Mouse (Mus musculus): ENCODE measurements at regions not wholly inside any gene's neighbourhood (a gene's known extent, or its start where the extent isn't known, plus 50 kb on each side); places are given as distances from the start of the nearest gene placed in this dataset.

DNA sequence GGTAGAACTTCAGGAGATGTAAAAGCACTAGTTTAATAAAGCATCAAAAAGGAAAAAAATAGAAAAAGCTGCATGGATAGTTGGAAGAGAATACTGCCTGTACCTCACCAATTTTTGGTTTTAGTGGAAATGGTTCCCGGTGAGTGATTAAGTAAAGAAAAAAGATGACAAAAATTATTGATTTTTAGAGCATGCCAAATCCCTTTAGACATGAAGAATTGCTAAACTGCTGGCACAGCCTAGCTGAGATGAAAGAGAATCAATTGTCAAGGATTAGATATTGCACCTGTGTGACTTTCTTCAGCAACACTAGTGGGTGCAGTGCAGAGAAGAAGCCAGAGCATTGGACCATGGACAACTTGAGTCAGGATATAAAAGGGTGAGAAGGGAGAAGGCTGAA, 348.7 kb upstream of the Cpeb2 start:
- in situ Hi-C loops (cut with MseI, MboI), result no loop called here

DNA sequence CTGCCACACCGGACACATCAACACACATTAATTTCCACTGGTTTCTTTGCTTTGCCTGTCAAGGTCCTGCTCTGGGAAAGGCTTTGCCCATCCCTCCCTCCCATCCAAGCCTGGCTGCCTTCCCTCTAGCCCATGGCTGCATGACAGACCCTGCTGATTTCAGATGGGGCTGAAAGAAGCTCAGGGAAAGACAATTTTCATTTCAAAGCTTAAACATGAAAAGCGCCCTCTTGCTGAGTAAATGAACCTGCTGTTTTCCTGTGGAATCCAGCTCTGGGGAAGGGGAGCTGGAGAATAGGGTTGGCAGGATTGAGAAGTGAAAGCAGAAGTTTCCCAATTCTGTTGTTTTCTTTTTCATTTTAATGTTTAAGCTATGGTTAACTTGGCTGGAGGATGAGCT, 341.1 kb upstream of the Cpeb2 start:
- in situ Hi-C loops (cut with MseI, MboI), result no loop called here

DNA sequence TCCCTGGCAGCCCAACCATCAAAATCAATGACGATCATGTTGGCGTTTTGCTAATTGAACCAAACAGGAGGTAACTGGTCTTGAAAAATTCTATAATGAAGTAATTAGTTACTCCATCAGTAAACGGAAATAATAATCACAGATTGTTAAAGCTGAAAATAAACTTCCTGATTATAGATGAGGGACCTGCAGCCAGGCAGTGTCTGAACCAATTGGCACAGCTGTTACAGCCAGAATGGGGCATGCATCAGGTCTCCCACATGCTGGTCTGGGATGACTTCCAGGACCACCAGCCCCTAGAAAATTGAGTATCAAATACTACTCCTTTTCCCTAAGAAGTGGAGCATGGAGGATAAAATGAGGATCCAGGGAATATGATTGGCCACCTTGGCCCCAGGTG, 326.8 kb upstream of the Cpeb2 start:
- in situ Hi-C loops (cut with MseI, MboI), result no loop called here

DNA sequence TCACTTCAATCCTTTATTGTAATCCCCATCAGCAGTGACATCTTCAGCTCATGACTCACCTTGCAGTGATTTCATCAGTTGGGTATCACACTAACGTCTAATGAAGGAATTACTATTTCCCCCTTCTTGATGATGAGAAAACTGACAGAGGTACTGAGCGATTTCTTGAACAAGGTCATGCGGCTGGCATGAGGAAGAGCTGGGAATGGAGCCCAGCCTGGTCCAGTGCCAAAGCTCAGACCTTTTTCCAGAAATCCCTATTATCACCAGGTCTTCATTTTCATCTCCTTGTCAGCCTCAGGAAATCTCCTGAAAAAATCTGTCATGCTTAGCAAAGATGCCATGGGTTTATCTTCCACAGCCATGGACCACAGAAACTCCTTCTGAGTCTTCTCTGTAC, 313.6 kb upstream of the Cpeb2 start:
- in situ Hi-C loops (cut with MseI, MboI), result no loop called here

DNA sequence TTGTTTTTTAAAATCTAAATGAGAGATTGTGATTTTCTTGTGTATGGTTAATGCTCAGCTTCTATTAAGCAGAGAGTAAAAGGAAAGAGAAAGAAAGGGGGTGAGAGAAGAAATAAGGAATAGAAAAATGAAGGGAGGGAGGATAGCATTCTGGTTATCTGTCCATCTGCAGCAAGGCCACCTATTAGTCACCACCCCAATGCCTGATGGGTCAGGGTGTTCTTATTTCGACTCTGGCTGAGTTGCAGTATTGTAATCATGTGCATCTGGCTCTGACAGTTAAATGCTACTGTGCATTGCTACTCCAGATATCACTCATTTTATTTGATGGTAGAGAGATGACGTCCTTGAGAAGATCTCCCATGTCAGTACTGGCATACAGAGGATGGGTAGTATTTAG, 300.9 kb upstream of the Cpeb2 start:
- in situ Hi-C loops (cut with MseI, MboI), result no loop called here

DNA sequence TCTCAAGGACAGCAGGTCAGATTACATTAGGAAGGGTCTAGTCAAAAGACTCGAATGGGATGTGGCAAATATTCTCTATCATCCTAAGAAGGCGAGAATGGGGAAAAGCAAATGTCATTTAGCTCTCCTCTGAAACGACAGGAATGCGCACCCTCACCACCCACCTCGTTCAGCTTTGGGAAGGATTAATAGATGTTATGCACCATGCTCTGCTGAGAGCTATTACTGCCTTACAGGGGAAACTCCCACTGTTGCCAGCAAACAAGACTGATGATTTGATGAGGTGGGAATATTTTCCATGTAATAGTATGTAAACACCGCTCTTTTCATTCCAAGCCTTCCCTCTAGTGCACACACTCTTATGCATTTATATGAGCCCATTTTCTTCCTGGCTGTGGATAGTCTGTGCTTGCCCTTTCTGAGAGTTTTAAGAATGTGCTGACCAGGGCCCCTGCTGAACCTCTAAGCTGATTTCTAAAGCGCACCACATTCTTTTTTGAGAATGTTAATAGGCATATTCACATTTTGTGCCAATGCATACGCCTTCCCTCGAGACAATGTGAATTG, 273.6 kb upstream of the Cpeb2 start:
- in situ Hi-C loops (cut with MseI, MboI), result no loop called here

DNA sequence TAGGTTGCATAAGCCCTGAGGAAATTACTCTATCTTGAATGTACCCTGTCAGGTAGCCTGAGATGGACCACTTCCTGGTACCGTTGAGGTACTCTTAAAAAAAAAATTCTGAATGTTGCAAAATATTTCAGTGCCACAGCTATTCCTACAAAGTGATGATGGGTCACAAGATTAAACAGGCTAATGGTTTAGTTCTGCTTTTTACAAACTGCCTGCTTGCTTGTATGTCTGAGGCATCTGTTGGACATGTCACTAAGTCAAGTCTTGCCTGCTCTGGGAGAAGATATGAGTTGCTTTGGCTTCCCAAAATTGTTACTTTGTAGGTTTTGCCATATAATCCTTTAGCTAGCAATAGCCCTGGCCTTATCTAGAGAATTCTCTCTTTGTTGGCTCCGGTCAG, 266.0 kb upstream of the Cpeb2 start:
- in situ Hi-C loops (cut with MseI, MboI), result loop anchor here in 1 of 2 experiments (10.0 kb wide), 1 partner anchor 398 kb away; no protein-coding TSS in a partner anchor

DNA sequence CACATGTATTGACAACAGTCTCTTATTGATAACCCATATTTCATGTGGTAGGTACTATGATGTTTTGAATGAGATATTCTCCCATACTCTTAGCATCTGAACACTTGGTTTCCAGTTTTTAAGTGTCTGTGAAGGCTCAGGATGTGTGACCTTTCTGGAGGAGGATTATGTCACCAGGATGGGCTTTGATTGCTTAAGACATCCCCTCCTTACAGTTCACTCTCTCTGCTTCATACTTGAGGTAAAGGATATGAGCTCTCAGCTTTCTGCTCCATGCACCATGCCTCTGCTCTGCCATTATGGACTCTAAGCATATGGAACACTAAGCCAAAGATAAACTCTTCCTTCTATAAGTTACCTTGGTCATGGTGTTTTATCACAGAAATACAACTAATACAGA, 263.8 kb upstream of the Cpeb2 start:
- in situ Hi-C loops (cut with MseI, MboI), result loop anchor here in 1 of 2 experiments (10.0 kb wide), 1 partner anchor 396 kb away; no protein-coding TSS in a partner anchor

DNA sequence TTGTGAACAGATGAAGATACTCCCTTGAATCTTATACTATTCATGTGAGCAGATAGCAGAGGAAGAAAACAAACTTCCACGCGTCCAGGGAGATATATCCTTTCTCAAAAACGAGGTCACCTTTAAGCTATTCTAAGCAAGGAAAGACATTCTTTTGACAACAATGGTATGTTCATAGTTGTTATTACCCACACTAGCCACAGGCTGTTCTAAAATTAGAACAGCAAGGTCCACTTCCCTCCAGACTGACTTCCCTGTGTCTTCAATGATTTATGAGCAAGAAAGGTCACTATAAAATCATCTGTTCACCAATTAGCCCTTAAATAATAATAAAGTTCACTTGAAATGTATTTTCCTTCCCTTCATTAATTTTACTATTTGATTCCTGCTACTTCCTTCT, 263.3 kb upstream of the Cpeb2 start:
- in situ Hi-C loops (cut with MseI, MboI), result loop anchor here in 1 of 2 experiments (10.0 kb wide), 2 partner anchors 275 to 395 kb away; no protein-coding TSS in a partner anchor

DNA sequence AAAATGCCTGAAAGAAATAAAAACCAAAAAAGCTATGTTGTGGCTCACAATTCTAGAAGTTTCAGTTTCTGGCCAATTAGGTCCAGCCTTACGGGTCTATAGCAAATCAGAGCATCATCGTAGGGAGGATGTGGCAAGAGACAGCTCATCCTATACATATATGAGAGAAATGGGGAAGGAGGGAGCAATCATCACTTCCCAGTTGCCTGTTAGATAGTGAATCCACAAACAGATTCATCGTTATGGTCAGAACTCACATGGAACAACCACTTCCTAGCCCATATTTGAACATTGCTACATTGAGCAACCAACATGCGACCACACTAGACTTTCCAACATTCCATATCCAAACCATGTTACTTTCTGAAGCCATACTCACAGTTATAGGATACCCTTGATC, 255.9 kb upstream of the Cpeb2 start:
- in situ Hi-C loops (cut with MseI, MboI), result loop anchor here (10.0 to 25.0 kb wide), 2 partner anchors 268 to 385 kb away; no protein-coding TSS in a partner anchor

DNA sequence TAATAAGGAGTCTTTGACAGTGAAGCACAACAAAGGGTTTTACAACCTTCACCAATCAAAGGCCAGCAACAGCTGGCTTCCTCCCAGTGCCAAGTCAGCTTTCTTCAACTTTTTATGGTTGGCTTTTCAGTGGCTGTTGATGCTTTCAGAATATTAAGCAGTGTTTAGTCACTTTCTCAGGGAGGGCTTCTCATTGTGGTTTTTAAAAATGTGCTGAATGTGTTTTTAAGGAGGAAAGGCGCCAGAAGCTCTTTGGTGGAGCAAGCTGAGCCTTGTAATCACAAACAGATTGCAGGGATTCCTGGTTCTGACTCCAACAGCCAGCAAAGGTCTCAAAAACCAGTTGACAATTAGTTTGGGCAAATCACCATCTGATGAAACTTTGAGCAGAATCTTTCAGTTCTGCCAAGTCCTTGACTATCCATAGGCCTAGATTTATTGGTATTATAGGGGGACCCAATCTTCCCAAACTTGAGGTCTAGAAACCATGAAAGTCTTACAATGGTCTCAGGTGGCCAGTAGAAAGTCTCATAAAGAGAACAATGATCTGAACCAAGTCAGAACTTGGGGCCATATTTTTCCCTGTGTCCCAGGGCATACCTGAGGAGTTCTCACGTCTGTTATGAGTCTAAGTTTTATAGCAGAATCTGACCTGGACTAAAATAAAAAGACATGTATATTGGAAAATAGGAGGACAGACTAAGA, 251.9 kb upstream of the Cpeb2 start:
- in situ Hi-C loops (cut with MseI, MboI), result loop anchor here in 1 of 2 experiments (10.0 to 25.0 kb wide), 2 partner anchors 254 to 381 kb away; partner anchors contain the start of gene Cpeb2

DNA sequence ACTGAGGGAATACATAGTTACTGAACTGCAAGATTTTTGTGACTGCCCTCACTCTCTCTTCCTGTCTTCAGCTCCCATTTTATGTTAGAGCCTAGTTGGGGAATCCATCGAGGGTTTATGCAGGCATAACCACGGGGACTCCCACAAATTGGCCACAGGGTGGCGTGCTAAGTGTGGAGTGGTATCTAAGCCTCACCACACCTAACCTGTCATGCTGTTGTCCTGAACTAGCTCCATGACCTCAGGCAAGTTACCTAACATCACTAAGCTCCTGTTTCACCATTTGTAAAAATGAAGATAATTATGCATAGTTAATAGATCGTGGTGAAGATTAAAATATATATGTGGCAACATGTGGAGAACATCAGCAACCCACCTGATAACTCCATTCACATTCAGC, 246.8 kb upstream of the Cpeb2 start:
- in situ Hi-C loops (cut with MseI, MboI), result loop anchor here in 1 of 2 experiments (10.0 to 25.0 kb wide), 2 partner anchors 249 to 376 kb away; partner anchors contain the start of gene Cpeb2

DNA sequence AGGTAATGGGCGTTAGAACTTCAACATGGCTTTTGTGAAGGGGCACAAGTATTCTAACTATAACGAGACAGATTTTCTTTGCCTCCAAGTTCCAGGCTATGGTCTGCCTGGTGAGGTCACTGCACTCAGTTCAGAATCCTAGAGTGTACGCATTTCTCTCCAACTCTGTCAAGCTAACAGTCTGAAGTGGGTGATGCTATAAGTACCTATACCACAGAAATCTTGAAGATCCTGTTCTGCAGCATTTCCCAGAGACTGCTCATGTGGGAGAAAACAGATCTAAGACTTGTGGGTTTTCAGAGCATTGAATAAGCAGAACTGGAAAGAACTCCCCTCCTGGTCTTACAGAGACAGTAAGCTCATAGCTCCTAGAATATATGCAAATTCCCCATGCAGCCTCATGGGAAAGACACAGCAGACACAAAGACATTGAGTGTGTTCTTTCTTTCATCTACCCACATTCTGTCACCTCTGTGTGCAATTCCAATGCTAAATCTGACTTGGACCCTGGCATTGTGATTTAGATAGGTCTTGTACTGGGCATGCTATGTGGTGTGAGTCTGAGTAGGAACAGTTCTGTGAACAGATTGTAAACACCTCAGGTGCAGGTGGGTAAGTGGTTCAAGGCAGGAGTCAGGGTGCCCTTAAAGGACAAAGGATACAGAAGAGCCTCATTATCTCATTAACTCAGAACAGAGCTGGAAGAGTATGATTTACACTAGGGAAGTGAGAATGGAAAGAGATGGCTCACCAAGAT, 245.1 kb upstream of the Cpeb2 start:
- in situ Hi-C loops (cut with MseI, MboI), result loop anchor here in 1 of 2 experiments (10.0 to 25.0 kb wide), 2 partner anchors 247 to 374 kb away; partner anchors contain the start of gene Cpeb2

DNA sequence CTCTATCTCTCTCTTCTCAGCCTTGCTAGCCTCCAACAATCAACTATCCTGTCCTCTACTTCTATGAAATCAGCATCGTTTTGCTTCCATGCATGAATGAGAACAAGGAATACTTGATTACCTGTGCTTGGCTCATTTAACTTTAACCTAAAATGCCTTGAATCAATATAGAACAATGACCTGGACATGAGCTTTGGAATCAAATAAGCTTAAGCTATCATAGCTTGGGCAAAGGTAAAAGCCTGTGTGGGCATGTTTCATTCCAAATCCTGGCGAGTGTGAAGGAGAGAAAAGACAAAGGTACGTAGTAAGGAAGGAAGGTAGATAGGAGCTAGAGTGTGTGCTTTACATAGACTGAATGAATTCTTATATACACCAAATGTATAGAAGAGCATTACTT, 243.7 kb upstream of the Cpeb2 start:
- in situ Hi-C loops (cut with MseI, MboI), result loop anchor here in 1 of 2 experiments (10.0 to 25.0 kb wide), 2 partner anchors 246 to 373 kb away; partner anchors contain the start of gene Cpeb2

DNA sequence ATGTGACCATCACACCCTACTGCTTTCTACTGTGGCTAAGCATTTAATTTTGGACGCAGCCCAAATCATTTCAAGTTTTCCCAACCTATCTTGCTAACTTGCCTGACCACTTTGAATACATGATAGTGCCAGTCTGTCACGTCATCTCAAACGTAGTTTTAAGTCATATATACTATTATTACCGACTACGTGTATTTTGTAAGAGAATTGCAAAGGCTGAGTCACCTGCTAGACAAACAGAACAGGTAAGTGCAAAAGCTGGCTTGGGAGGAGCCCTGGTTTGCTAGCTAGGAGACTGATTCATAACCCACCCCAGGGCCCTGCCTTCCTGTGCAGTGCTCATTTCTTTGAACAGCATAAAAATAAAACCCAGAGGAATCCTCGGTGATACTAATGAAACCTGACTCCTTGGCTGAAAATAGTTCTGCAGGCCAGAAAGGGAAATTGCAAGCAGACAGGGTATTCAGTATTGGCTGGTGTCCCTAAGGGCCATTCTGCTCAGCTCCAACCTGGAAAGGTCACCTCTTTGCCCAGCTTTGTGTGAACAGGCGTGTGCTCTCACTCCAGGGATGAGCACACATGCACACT, 208.9 kb upstream of the Cpeb2 start:
- in situ Hi-C loops (cut with MseI, MboI), result no loop called here

DNA sequence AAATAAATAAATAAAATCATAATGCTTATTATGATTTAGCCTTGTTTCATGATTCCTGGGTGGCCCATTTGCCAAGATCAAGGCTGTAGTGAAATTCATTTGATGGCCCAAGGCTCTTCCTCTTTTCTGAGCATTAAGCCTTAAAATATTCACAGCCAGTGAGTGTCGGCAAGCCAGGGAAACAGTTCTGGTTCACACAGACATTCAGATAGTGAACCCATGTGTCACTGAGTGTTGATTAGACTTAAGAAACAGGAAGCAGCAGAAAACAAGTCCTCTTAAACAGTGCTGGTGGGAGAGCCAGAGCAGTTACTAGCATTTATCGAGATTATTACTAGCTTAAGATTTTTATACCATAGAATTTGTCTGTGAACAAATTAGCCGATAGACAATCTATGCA, 201.7 kb upstream of the Cpeb2 start:
- in situ Hi-C loops (cut with MseI, MboI), result no loop called here

DNA sequence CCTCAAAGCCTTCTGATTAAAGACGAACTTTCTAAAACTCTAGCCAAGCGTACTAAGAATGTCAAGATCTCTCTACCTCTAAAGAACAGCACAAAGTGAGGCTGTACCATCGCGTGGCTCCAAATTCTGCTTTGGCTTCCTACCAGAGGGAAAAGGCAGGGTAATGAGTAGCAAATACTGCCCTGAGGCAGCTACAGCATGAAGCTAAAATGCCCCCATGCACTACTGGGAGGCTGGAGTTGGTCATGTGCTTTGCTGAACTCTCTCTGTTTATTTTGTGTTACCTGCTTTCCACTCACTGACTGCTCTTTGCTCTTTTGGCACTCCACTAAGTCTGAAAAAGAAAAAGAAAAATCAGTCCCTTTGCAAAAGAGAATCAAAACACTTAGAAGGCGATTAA, 201.1 kb upstream of the Cpeb2 start:
- in situ Hi-C loops (cut with MseI, MboI), result no loop called here

DNA sequence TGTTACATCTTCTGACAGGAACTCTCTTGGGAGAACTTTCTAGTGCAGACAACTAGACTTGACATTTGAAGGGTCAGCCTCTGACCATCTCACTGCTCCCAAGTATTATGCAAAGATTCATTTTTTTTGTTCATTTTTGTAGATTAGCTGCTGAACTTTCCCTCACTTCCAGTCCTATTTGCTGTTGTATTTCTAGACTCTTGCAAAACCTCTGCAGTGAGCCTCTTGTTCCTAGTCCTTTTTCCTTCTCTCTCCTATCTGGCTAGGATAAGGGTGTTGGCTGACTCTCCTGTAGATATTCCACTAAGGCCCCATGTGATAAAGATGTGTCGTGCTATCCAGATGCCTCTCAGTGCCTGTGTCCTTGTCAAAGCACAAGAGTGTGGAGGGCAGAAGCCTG, 198.5 kb upstream of the Cpeb2 start:
- in situ Hi-C loops (cut with MseI, MboI), result no loop called here

DNA sequence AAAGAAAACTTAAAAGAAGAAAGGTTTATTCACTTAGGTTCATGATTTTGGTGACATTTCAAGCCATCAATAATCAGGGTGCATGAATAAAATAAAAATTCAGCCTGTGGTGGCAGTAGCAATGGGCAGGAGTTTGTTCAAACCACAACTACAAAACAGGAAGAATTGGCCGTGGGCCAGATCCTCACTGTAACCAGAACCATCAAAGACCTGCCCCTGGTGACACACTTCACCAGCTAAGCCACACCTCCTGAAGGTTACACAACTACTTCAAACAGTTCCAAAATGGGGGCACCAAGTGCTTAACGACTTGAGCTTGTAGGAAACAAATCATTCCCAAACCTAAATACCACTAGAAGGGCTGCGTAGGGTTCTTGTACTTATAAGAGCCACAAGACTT, 195.4 kb upstream of the Cpeb2 start:
- in situ Hi-C loops (cut with MseI, MboI), result no loop called here

DNA sequence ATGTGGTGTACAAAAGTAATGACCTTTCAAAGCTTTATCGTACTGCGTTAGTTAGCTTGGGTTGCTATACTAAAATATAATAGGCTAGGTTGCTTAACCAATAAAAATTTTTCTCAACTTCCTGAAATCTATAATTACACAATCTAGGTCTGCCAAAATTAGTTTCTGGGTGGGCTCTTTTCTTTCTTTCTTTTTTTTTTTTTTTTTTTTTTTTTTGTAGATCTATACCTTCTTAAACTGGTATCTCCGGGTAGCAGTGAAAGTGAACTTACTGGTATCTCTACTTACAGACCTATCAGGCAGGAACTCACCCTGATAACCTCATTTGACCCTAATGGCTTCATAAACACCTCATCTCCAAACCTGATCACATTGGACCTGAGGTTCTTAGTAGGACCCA, 193.4 kb upstream of the Cpeb2 start:
- in situ Hi-C loops (cut with MseI, MboI), result no loop called here

DNA sequence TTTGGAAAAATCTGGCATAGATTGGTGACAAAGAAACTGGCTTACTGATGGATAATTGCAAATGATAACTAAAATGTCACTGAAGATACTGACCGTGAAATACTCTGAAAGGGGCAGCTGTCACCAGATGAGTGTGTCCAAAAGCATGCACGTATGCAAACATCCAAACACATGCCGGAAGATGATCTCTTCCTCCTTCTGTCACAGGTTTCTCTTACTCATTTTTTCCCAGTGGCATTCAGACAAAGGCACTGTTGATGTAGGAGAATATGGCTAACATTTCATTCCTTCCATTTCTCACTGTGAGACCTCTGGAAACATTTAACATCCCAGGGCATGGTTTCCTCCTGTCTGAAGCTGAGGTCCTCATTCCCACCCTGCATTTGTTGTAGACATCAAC, 190.4 kb upstream of the Cpeb2 start:
- in situ Hi-C loops (cut with MseI, MboI), result no loop called here

DNA sequence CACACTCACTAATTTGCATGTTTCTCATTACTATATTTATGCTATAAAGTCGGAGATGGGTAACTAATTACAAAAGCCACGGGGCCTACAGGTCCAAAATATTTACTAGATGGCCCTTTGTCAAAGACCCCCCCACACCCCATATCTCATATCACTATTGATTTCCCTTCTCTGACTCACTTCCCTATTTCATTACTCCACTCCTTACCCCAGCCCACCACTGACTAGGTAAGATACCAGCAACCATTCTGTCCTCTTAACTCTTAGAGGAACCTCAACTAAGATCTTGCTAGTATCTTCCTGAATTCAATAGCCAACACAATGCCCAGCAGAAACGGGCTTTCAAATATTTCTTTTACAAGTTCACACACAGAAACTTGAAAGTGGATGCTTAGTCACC, 187.1 kb upstream of the Cpeb2 start:
- in situ Hi-C loops (cut with MseI, MboI), result no loop called here
